Mouse (Mus musculus) kidney, embryonic 16.5 days (tissue): ENCODE measurements around the gene Rnf212. TPM values are rescaled to one million over a fixed set of nuclear protein-coding genes. Genes with fewer than 3 reads are reported as not detected.
A peak's percentile ranks its signal among the peaks of the same experiment; 100 is the strongest.

Source experiments
- ATAC-seq: fragments of 200-750 bp; cut with Nextera tagmentation; 2 replicates; pipeline ENCODE4 v1.8.0; 2017; ENCODE audit warnings: moderate TSS enrichment; ENCODE audit not compliant: low FRiP score, low TSS enrichment
- H3K27ac ChIP-seq: fragments of 300-500 bp; sonication (generic); 2 replicates; pipeline ENCODE4 v1.5.1; 2014; ENCODE audit warnings: low read length
- H3K27me3 ChIP-seq: fragments of 300-500 bp; sonication (generic); 2 replicates; pipeline ENCODE4 v1.6.1; 2014; ENCODE audit warnings: low read length, control low read depth, mixed read lengths; ENCODE audit not compliant: insufficient read depth
- H3K36me3 ChIP-seq: fragments of 300-500 bp; sonication (generic); 2 replicates; pipeline ENCODE4 v1.6.1; 2014; ENCODE audit warnings: low read length, control low read depth, mixed read lengths; ENCODE audit not compliant: insufficient read depth
- H3K4me1 ChIP-seq: fragments of 300-500 bp; sonication (generic); 2 replicates; pipeline ENCODE4 v1.6.1; 2014; ENCODE audit warnings: low read length, control low read depth, mixed read lengths; ENCODE audit not compliant: insufficient read depth
- H3K4me2 ChIP-seq: fragments of 300-500 bp; sonication (generic); replicated peaks from 2 replicates; pipeline ENCODE4 v1.6.1; 2014; ENCODE audit warnings: low read depth, low read length
- H3K4me3 ChIP-seq: fragments of 300-500 bp; sonication (generic); 2 replicates; pipeline ENCODE4 v1.5.1; 2014; ENCODE audit warnings: mild to moderate bottlenecking, low read length
- H3K9ac ChIP-seq: fragments of 300-500 bp; sonication (generic); replicated peaks from 2 replicates; pipeline ENCODE4 v1.6.1; 2014; ENCODE audit warnings: low read length
- H3K9me3 ChIP-seq: fragments of 300-500 bp; sonication (generic); 2 replicates; pipeline ENCODE4 v1.6.1; 2016; ENCODE audit warnings: low read length, control low read depth
- WGBS: fragments of 180-500 bp; shearing (Covaris S2); extraction: QIAGEN DNeasy Blood & Tissue Kit; methylation state at CpG from one replicate; pipeline ENCODE4 v1.1.7; 2014; 5-methylcytosine and 5-hydroxymethylcytosine counted together
- polyA plus RNA-seq: library from polyadenylated mRNA; unstranded; fragments of >200 nt; fragmentation: Nextera tagmentation; extraction: Ambion mirVana; gene quantifications from 2 replicates; pipeline ENCODE4 v1.2.1, GENCODE M21; 2015

The Rnf212 gene
- polyA plus RNA-seq, 1 experiment from 2014 or later, result 0.24 TPM

DNA sequence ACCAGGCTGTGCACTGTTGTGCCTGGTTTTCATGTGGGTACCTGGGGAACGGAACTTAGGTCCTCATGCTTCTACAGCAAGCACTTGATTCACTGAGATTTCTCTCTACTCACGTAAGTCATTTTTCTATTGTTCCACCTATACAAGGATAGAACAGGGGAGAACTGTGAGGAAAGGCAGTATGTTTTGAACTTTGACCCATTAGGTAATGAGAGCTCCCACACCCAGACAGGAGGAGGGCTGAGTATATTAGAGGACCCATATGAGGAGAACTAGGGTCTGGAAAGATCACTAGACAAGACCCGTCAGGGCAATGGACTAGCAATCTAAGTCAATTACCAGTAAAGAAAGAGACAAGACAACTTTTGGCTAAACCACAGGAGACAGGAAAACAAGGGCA is 30.2 kb downstream of the Rnf212 start:
- H3K9me3 ChIP-seq, result no peaks in the 10 kb centered on the region
- H3K9ac ChIP-seq, result no peak overlapping the region
- no peaks in the 10 kb centered on the region for H3K4me1 ChIP-seq
- H3K36me3 ChIP-seq, result no peaks in the 10 kb centered on the region
- H3K4me3 ChIP-seq, result no peak overlapping the region
- no peak for ATAC-seq
- no peak overlapping the region for H3K4me2 ChIP-seq
- H3K27me3 ChIP-seq, result no peaks in the 10 kb centered on the region
- no peak overlapping the region for H3K27ac ChIP-seq
- WGBS, result 74% methylated on average over 3 of the region's 3 CpGs

DNA sequence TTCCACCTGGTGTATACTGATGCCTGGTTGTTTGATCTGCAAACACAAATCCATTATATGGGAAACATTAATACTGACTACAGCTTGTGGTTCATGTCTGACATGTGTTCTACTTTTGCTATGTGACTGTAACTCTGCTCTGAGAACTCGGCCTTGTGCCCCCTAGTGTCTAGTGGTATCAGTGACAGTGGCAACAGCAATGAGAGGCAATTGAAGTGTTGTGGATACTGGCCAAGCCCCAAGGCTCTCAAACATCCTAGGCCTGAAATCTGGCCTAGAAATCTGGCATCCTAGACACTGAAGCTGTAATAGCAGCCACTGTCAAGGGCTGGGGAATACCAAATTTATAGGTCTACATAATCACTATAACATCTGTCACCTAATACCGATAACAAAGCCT is 30.9 kb downstream of the Rnf212 start:
- Histone ChIP-seq H3K4me2 (no peak overlapping the region), H3K9me3 (no peaks in the 10 kb centered on the region), H3K27ac (no peak overlapping the region), H3K4me1 (no peaks in the 10 kb centered on the region), H3K9ac (no peak overlapping the region), H3K4me3 (no peak overlapping the region), H3K36me3 (no peaks in the 10 kb centered on the region), H3K27me3 (no peaks in the 10 kb centered on the region)
- 46% methylated on average over 2 of the region's 2 CpGs for WGBS
- no peak for ATAC-seq

DNA sequence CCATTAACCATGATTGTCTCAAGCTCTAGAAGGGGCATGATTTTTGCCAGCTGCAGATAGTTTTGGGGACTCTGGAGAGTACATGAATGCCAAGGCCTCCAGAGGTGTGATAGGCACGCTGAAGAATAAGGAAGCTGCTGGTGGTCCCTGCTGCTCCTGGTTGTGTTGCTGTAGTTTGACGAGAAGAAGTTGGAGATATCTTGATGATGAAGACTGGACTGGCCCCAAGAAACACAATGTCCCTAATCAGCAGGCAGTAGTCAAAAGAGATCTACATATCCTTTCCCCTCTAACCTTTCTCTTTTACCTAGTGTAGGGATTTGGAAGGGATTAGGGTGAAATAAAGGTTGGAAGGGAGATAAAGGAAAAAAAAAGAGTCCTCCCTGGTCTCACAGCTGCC is 32.2 kb downstream of the Rnf212 start:
- H3K27me3 ChIP-seq, result no peaks in the 10 kb centered on the region
- no peak overlapping the region for H3K4me3 ChIP-seq
- H3K27ac ChIP-seq, result no peak overlapping the region
- H3K4me2 ChIP-seq, result no peak overlapping the region
- 81% methylated on average over 2 of the region's 2 CpGs for WGBS
- no peaks in the 10 kb centered on the region for H3K9me3 ChIP-seq
- no peaks in the 10 kb centered on the region for H3K36me3 ChIP-seq
- no peak for ATAC-seq
- no peak overlapping the region for H3K9ac ChIP-seq
- H3K4me1 ChIP-seq, result no peaks in the 10 kb centered on the region

DNA sequence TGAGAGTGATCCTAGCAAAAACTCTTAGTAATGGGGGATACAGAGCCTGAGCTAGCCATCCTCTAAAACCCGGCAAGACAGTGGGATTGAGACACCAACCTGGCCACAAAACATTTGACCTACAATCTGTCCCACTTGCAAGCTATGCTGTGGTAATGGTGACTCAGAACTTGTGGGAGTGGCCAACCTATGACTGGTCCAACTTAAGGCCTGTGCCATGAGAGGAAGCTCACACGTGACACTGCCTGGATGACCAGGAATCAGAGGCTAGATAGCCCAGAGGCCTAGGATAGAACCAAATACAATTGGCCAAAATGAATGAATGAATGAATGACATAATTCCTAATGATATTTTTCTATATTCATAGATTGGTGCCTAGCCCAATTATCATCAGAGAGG is 32.9 kb downstream of the Rnf212 start:
- no peak for ATAC-seq
- H3K4me3 ChIP-seq, result no peak overlapping the region
- 76% methylated on average over 2 of the region's 2 CpGs for WGBS

DNA sequence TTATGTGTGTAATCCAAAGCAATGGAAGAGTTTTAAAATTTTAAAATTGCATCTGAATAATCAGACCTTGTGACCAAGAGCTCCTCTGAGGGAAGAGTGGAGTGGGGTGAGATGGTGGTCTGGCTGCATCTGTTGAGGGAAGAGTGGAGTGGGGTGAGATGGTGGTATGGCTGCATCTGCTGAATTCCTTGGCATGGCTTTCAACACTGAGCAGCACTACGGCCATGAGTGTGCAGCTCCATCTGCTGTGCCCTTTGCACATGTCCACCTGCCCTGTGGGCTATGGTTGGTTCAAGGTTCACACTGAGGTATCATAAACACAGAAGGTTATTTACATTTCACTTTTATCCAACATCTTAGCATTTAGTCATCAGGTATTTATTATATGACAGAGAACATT is 47.4 kb downstream of the Rnf212 start:
- no peak for ATAC-seq
- Histone ChIP-seq H3K4me1 (no peaks in the 10 kb centered on the region), H3K4me3 (no peak overlapping the region), H3K4me2 (no peak overlapping the region), H3K27ac (no peak overlapping the region), H3K9me3 (no peaks in the 10 kb centered on the region), H3K27me3 (no peaks in the 10 kb centered on the region), H3K9ac (no peak overlapping the region), H3K36me3 (no peaks in the 10 kb centered on the region)
- WGBS, result 72% methylated on average over 1 of the region's 1 CpGs

More for the DNA sequence above, 32.9 kb downstream of the Rnf212 start:
- Histone ChIP-seq H3K27me3 (no peaks in the 10 kb centered on the region), H3K4me1 (no peaks in the 10 kb centered on the region), H3K9ac (no peak overlapping the region), H3K27ac (no peak overlapping the region), H3K4me2 (no peak overlapping the region), H3K36me3 (no peaks in the 10 kb centered on the region), H3K9me3 (no peaks in the 10 kb centered on the region)

DNA sequence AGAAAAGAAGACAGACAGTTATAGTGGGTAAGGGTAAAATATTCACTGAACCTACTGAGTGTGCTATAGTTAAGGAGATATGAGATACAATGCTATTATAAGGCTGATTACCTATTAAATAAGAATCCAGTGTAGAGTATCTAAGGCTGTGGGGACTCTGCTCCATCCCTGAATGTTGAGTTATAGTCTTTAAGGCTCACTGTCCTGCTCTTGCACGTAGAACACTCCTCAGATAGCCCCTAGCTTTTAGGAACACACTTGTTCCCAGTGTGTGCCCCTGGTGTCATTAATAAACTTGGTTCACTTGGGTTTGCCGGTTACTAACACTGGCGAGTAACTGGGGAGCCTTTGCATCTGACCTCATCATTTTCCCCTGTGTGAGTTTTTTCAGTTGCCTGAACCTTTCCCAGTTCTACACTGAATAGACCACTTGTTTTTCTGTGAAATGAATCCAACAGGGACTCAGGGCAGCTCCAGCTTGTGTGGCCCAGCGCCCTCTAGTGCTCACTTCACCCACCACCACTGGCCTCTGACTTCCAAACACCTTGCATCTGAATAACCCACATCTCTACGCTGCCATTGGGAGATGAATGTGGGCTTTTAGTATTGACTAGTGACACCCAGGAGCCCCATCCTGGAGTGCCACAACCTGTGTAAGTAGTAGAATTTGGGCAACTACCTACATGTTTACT is 48.1 kb downstream of the Rnf212 start:
- Histone ChIP-seq H3K9me3 (no peaks in the 10 kb centered on the region), H3K27ac (no peak overlapping the region), H3K4me2 (no peak overlapping the region), H3K36me3 (no peaks in the 10 kb centered on the region), H3K4me3 (no peak overlapping the region), H3K4me1 (no peaks in the 10 kb centered on the region), H3K9ac (no peak overlapping the region), H3K27me3 (no peaks in the 10 kb centered on the region)
- WGBS, result 18% methylated on average over 5 of the region's 5 CpGs
- ATAC-seq, result peak; percentile 91; the same call in 1 of the 2 replicates

DNA sequence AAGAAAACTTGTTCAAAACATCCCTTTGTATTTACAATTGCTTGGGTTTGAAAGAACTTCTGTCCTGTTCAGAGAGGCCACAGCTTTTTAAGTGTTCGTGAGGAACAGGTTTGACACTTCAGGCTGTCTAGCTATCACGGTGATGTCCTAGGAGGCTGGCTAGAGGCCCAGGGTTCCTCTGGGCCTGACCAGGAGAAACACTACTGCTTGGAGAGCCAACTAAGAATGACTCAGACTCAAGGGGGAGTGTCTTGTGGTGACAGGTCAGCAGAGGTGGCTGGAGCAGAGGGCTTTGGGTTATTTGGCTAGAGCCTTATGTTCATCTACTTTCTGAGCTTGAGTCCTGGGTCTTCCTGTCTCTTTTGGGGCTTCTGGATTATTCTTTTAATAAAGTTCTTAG is 50.8 kb downstream of the Rnf212 start:
- no peaks in the 10 kb centered on the region for H3K9me3 ChIP-seq

DNA sequence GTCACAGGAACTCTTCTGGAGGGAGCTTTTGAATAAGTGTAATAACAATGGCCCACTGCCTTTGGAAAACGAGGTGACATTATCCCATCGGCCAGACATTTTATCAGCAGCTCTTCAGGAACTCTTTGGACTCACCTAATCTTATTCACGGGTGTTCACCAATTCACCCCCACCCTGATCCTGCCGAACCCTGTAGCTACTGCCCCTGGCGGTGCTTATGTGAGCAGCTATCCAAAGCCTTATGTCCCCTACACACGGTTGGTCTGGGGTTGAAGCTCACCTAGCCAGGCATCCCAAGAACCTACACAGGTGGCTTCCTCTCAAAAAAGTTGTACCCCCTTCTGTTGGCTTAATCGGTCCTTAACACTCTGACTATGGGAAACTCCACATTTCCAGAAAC is 55.0 kb downstream of the Rnf212 start:
- H3K27ac ChIP-seq, result no peak overlapping the region
- no peak overlapping the region for H3K4me3 ChIP-seq
- H3K4me2 ChIP-seq, result no peak overlapping the region
- H3K9ac ChIP-seq, result no peak overlapping the region
- no peaks in the 10 kb centered on the region for H3K27me3 ChIP-seq
- no peaks in the 10 kb centered on the region for H3K36me3 ChIP-seq
- WGBS, result 72% methylated on average over 7 of the region's 7 CpGs
- H3K9me3 ChIP-seq, result no peaks in the 10 kb centered on the region
- no peak for ATAC-seq
- no peaks in the 10 kb centered on the region for H3K4me1 ChIP-seq

More for the DNA sequence above, 50.8 kb downstream of the Rnf212 start:
- H3K4me3 ChIP-seq, result no peak overlapping the region
- no peak for ATAC-seq
- no peaks in the 10 kb centered on the region for H3K36me3 ChIP-seq
- no peaks in the 10 kb centered on the region for H3K27me3 ChIP-seq
- H3K9ac ChIP-seq, result no peak overlapping the region
- no peaks in the 10 kb centered on the region for H3K4me1 ChIP-seq
- 55% methylated on average over 2 of the region's 2 CpGs for WGBS
- no peak overlapping the region for H3K4me2 ChIP-seq
- H3K27ac ChIP-seq, result no peak overlapping the region

DNA sequence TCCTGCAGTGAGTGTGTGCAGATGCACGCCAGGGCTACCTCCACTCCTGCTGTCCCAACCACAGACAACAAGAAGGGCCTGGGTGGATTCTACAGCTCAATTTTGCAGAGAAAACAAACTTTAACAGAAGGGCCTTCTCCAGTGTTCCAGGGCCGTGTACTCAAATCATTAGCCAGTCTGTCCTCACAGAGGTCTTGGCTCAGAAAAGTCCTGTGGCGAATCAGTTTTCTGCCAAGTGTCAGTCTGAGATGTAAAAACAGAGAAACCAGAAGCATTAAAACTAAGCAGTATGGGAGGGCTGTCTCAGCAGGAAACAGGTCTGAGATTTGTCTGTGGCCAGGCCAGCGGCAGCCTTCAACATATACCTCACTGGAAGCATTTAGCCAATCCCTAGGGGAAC is 56.7 kb downstream of the Rnf212 start:
- Histone ChIP-seq H3K9me3 (no peaks in the 10 kb centered on the region), H3K4me2 (no peak overlapping the region), H3K4me3 (no peak overlapping the region), H3K4me1 (no peaks in the 10 kb centered on the region), H3K27ac (no peak overlapping the region), H3K9ac (no peak overlapping the region), H3K36me3 (no peaks in the 10 kb centered on the region), H3K27me3 (no peaks in the 10 kb centered on the region)
- 39% methylated on average over 4 of the region's 4 CpGs for WGBS
- ATAC-seq, result peak; percentile 44; the same call in 1 of the 2 replicates

DNA sequence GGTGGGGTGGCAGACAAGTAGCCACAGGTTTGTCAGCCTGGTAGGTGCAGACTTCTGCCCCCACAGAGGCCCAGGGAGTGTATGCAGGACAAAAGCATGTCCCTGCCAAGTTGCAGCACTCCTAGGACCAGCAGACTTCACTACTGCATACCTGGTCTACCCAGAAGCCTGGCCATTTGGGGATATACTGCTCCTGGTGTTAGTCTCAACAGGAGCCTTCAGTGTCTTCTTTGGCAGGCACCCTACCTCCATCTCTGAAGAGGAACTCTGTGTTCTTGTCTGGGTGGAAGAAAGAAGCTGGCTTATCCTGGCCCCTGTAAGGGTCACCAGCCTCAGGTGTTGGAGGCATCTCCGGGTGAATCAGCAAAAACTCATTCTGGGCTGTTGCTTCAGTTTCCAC is 58.8 kb downstream of the Rnf212 start:
- H3K27ac ChIP-seq, result no peak overlapping the region
- ATAC-seq, result no peak
- no peak overlapping the region for H3K4me2 ChIP-seq
- no peaks in the 10 kb centered on the region for H3K9me3 ChIP-seq
- H3K4me1 ChIP-seq, result no peaks in the 10 kb centered on the region
- H3K36me3 ChIP-seq, result no peaks in the 10 kb centered on the region
- no peak overlapping the region for H3K4me3 ChIP-seq
- H3K27me3 ChIP-seq, result no peaks in the 10 kb centered on the region
- 73% methylated on average over 1 of the region's 1 CpGs for WGBS
- H3K9ac ChIP-seq, result no peak overlapping the region
